Mouse (Mus musculus) cerebellum, postnatal 14 days (tissue): ENCODE data around the gene Ddx1.

Source experiments
- DNase-seq, 2 experiments: peaks; one replicate each; pipeline ENCODE4 v3.0.0; 2021; ENCODE audit warnings: mixed read lengths in 2 of 2

The Ddx1 gene

GRCm38 (mm10) chr12:13248691-13249572 is at the start of gene Ddx1:
Ddx1 (minus strand) TSS chr12:13249213.
- peak; percentile 90 to 94 for DNase-seq

GRCm38 (mm10) chr12:13293421-13293881 is 44.4 kb upstream of the Ddx1 start:
- DNase-seq, result peak in 1 of 2 experiments; percentile 17

GRCm38 (mm10) chr12:13291453-13291852 is 42.4 kb upstream of the Ddx1 start:
- no peak for DNase-seq

- peak; percentile 12 to 21 for DNase-seq
These were observed 20.8 kb upstream of the Ddx1 start for GRCm38 (mm10) chr12:13269570-13270390.

GRCm38 (mm10) chr12:13268826-13269449 is 19.9 kb upstream of the Ddx1 start, which contains the start of gene Nbas:
Nbas (plus strand) TSS chr12:13269133.
- peak; percentile 91 to 92 for DNase-seq

GRCm38 (mm10) chr12:13268412-13268811 is 19.4 kb upstream of the Ddx1 start:
- DNase-seq, result no peak

- DNase-seq, result no peak
These were observed 6.7 kb upstream of the Ddx1 start for GRCm38 (mm10) chr12:13255701-13256100.

GRCm38 (mm10) chr12:13255068-13255467 is 6.1 kb upstream of the Ddx1 start:
- no peak for DNase-seq

- peak in 1 of 2 experiments; percentile 12 for DNase-seq
These were observed 533 bp upstream of the Ddx1 start for GRCm38 (mm10) chr12:13249573-13249919.

GRCm38 (mm10) chr12:13242453-13242852 is 6.6 kb downstream of the Ddx1 start:
- DNase-seq, result no peak

GRCm38 (mm10) chr12:13218101-13218514 is 30.9 kb downstream of the Ddx1 start:
- DNase-seq, result no peak

GRCm38 (mm10) chr12:13217568-13217967 is 31.4 kb downstream of the Ddx1 start:
- no peak for DNase-seq

GRCm38 (mm10) chr12:13216501-13217103 is 32.4 kb downstream of the Ddx1 start:
- DNase-seq, result no peak

- peak; percentile 90 to 91 for DNase-seq
These were observed 34.4 kb downstream of the Ddx1 start for GRCm38 (mm10) chr12:13214345-13215278.

- DNase-seq, result peak; percentile 24 to 32
These were observed 37.1 kb downstream of the Ddx1 start for GRCm38 (mm10) chr12:13211746-13212482.

- no peak for DNase-seq
These were observed 39.2 kb downstream of the Ddx1 start for GRCm38 (mm10) chr12:13209692-13210377.

- no peak for DNase-seq
These were observed 40.0 kb downstream of the Ddx1 start for GRCm38 (mm10) chr12:13208983-13209451.

- DNase-seq, result no peak
These were observed 40.5 kb downstream of the Ddx1 start for GRCm38 (mm10) chr12:13208517-13208916.

- no peak for DNase-seq
These were observed 41.9 kb downstream of the Ddx1 start for GRCm38 (mm10) chr12:13207099-13207498.

- DNase-seq, result no peak
These were observed 43.3 kb downstream of the Ddx1 start for GRCm38 (mm10) chr12:13205733-13206132.
